Mouse (Mus musculus) brain, adult 2 months (tissue): ENCODE measurements around the gene Agap1.

ENCODE experiments used
- DNase-seq: peaks from one replicate; pipeline ENCODE4 v3.0.0; 2011; ENCODE audit warnings: low read depth, low spot score

The Agap1 gene

DNA sequence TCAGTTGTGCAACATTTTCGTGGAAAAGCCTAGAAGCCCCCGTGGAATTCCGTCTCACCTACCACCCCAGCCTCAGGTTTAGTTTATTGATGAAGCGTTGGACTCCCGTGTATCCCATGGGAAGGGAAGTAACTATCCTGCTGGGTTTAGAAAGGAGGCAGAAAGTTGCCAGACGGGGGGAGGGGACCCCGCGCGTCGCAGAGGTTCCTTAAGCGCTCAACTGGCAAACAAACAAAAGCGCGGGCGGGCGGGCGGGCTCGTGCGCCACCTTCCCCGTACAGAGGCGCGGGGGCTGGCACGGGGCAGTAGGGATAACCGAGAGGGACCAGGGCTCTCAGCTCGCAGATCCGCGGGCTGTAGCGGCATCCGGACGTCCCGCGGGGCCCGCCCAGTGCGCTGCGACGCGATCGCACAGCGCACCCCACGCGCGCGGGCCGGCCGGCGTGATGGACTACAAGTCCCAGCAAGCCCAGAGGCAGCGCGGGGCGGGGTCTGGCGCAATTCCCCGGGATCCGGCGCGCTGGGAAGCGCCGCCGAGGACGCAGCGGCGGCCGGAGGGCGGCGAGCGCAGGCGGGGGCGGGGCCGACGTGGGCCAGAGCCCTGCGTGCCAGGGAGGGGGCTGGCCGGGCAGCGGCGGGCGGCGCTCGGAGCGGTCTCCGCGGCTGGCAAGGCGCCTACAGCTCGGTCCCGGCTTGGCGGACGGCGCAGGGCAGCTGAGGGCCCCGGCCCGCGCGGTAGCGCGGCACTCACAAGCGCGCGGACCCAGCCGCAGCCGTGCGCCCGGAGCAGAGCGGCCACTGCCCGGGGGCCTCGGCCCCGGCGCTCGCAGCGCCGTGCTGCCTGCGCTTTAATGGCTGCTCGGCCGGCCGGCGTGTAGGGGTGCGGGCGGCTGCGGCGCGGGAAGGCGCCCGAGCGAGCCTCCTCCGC is at the start of gene Agap1:
Gene Agap1 (plus strand): TSS at position 611 of the 928 bp plus-strand sequence.
- DNase-seq, result peak; percentile 97

DNA sequence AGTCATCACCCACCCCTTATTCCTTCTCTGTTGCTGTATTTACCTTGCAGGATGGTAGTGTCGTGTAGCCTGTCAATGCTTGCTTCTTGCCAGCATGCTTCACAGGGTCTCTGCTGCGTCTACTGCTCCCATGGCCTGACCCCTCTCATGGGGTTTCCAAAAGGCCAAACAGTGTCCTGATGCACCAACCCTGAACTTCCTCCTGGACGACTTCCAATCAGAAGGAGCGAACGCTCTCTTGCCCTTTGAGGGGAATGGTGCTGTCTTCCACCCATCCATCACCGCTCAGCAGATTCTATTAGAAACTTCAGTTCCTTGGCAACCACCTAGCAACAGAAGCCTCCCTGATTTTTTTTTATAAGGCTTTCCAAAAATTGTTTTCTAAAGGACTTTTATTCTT is 48.6 kb upstream of the Agap1 start:
- DNase-seq, result no peak

- DNase-seq, result no peak
Measured at GRCm38 (mm10) chr1:89407986-89408385, 46.6 kb upstream of the Agap1 start.

GRCm38 (mm10) chr1:89413122-89413521 is 41.5 kb upstream of the Agap1 start:
- peak; percentile 8 for DNase-seq

- peak; percentile 6 for DNase-seq
Measured at GRCm38 (mm10) chr1:89414563-89414962, 40.0 kb upstream of the Agap1 start.

DNA sequence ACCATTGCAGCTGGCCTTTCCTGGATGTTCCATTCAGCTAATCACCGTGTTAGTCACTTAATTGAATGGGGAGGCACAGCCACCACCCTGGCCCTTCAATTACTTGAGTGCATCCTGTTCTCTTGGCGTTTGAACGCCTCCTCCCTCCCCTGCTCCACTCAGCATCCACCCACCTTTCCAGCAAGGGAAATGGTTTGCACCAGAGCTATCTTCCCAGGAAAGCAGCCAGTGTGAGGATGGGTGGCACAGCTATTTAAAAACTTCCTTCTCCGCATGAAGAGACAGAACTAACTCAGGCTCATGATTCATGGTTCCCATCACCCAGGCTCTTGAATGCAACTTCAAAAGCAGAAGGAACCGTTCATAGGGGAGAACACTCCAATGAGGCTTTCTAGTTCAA is 37.7 kb upstream of the Agap1 start:
- peak; percentile 94 for DNase-seq

GRCm38 (mm10) chr1:89420642-89421041 is 34.0 kb upstream of the Agap1 start:
- DNase-seq, result no peak

DNA sequence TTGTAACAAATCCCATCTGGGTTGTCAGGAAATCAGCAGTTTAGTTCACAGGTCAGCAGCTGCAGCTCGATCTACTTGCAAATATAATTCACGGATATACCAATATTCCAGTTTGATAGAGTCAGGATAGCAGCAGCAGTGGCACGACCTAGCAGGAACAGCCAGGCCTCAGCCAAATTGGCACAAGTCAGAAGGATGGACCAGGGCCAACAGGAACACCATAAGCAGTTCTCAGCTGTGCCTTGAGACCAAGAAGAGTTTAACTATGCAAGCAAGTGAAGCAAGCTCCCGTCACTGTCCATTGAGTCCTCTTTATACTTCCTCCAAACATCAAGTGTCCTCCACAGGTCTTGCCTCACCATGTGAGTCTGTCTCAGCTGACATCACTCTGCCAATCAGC is 33.2 kb upstream of the Agap1 start:
- peak; percentile 69 for DNase-seq

GRCm38 (mm10) chr1:89424563-89424962 is 30.0 kb upstream of the Agap1 start:
- no peak for DNase-seq

GRCm38 (mm10) chr1:89426137-89426536 is 28.5 kb upstream of the Agap1 start:
- no peak for DNase-seq

DNA sequence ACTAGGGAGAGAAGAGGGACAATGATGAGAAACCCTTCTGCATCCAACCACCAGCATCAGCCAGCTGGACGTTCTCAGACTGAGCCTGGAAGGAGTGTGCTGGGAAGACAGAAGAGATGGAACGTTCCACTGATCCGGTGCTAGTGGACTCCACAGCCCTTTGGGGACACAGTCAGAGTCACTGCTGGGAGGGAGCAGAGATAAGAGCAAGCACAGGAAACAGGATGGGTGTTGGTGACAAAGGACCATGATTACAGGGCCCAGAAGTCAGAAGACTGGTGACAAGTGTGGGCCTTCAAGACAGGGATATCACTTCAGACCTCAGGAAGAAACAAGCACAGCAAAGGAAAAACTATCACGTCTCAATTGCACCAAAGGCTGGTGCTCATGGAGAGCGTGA is 25.9 kb upstream of the Agap1 start:
- DNase-seq, result no peak

- DNase-seq, result peak; percentile 85
Measured at GRCm38 (mm10) chr1:89429946-89430640, 24.5 kb upstream of the Agap1 start.

DNA sequence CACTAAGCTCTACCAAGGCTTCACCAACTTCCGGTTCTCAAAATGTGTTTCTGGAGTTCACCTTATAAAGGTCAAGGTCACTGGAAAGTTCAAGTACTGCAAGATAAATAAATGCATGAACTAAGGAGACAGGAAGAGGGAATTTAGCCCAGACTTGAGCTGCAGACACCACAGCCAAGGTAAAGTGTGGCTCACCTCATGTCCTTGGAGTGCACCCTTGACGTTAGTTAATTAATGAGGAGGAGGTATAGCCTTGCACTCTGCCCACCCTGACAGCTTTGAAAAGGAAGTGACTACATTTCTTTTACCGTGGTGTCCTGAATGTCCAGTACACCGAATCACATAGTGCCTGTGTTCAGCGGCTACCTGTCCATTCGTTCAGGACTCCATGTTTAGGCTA is 15.3 kb upstream of the Agap1 start:
- DNase-seq, result no peak

- DNase-seq, result no peak
Measured at GRCm38 (mm10) chr1:89441236-89441897, 13.2 kb upstream of the Agap1 start.

GRCm38 (mm10) chr1:89443512-89443911 is 11.1 kb upstream of the Agap1 start:
- peak; percentile 57 for DNase-seq

GRCm38 (mm10) chr1:89444014-89444413 is 10.6 kb upstream of the Agap1 start:
- DNase-seq, result no peak

GRCm38 (mm10) chr1:89450139-89450538 is 4.5 kb upstream of the Agap1 start:
- no peak for DNase-seq

- DNase-seq, result no peak
Measured at GRCm38 (mm10) chr1:89452138-89452537, 2.5 kb upstream of the Agap1 start.

- DNase-seq, result peak; percentile 29
Measured at GRCm38 (mm10) chr1:89453666-89454065, 940 bp upstream of the Agap1 start.

- peak; percentile 67 for DNase-seq
Measured at GRCm38 (mm10) chr1:89455421-89456091, 950 bp downstream of the Agap1 start.

DNA sequence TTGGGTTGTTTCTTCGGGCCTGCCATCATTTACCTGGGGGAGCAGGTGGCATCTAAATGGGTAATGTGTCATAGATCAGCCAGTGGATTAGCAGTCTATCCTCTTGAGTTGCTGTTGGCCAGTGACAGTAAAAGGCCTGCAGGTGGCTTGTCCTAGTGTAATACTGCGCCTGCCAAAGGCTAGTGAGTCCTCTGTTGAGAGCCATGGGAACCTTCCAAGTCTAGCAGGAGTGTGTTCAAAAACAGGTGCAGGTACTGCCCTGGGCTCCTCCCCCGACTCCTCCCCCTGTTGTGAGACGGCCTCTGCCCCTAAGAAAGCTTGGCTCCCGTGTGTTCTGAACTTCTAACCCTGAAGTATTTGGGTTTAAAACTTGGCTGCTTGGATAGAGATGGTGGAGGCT is 1.9 kb downstream of the Agap1 start:
- DNase-seq, result peak; percentile 95
